ENCODE assay signal across 8 mouse cellular contexts in genomic region chr5:104460456-104460838, GRCm38 (mm10). TPM values are rescaled to one million over a fixed set of nuclear protein-coding genes. Genes with fewer than 3 reads are reported as not detected.
DNase-seq lines count a peak whose midpoint lies in the region; ATAC-seq and TF ChIP-seq lines count a peak whose summit lies in the region.

No protein-coding gene starts in this region.

- no peak for TF ChIP-seq CTCF in hindbrain, postnatal 0 days (IDR thresholded peaks at IDR 0.05; ENCODE audit: low read depth)

- peak overlapping the region; percentile 96 for H3K9ac ChIP-seq in kidney, embryonic 15.5 days
- peak overlapping the region; percentile 96 for H3K9ac ChIP-seq in embryonic facial prominence, embryonic 14.5 days (ENCODE audit: low read depth, low read length)
- peak overlapping the region; percentile 99 for H3K9ac ChIP-seq in hindbrain, postnatal 0 days (replicated peaks; ENCODE audit: low read length)
- peak overlapping the region; percentile 96 for H3K9ac ChIP-seq in midbrain, embryonic 16.5 days (ENCODE audit: low read depth, low read length)

- peaks cover 16% of the 10 kb centered on the region for H3K4me1 ChIP-seq in kidney, embryonic 15.5 days
- peaks cover 3% of the 10 kb centered on the region; the same call in 1 of the 2 replicates for H3K4me1 ChIP-seq in embryonic facial prominence, embryonic 14.5 days (ENCODE audit: control insufficient read depth, insufficient read depth, low read length)
- H3K4me1 ChIP-seq in hindbrain, postnatal 0 days (ENCODE audit: insufficient read depth, low read length), result peaks cover 8% of the 10 kb centered on the region
- H3K4me1 ChIP-seq in midbrain, embryonic 16.5 days (ENCODE audit: control insufficient read depth, insufficient read depth, low read length), result peaks cover 19% of the 10 kb centered on the region

- H3K4me3 ChIP-seq in kidney, embryonic 15.5 days (replicated peaks), result peak overlapping the region; percentile 93
- peak overlapping the region; percentile 87 for H3K4me3 ChIP-seq in embryonic facial prominence, embryonic 14.5 days (ENCODE audit: low read depth, low read length)
- peak overlapping the region; percentile 81 for H3K4me3 ChIP-seq in hindbrain, postnatal 0 days (ENCODE audit: low read length)
- H3K4me3 ChIP-seq in midbrain, embryonic 16.5 days (ENCODE audit: low read depth, low read length), result peak overlapping the region; percentile 88

- no peaks in the 10 kb centered on the region for H3K9me3 ChIP-seq in kidney, embryonic 15.5 days (replicated peaks)
- H3K9me3 ChIP-seq in embryonic facial prominence, embryonic 14.5 days (ENCODE audit: control insufficient read depth, low read length), result no peaks in the 10 kb centered on the region
- H3K9me3 ChIP-seq in hindbrain, postnatal 0 days (ENCODE audit: low read length), result no peaks in the 10 kb centered on the region
- 0 out of 2 replicates have a peak, but pooled peaks cover 3% of the 10 kb centered on the region for H3K9me3 ChIP-seq in midbrain, embryonic 16.5 days (replicated peaks; ENCODE audit: control insufficient read depth, low read length, poor library complexity, severe bottlenecking)

- peaks cover 34% of the 10 kb centered on the region for H3K36me3 ChIP-seq in kidney, embryonic 15.5 days
- H3K36me3 ChIP-seq in embryonic facial prominence, embryonic 14.5 days (ENCODE audit: control insufficient read depth, insufficient read depth, low read length), result peaks cover 20% of the 10 kb centered on the region
- 0 out of 2 replicates have a peak, but pooled peaks cover 5% of the 10 kb centered on the region for H3K36me3 ChIP-seq in hindbrain, postnatal 0 days (ENCODE audit: insufficient read depth, low read length)
- peaks cover 11% of the 10 kb centered on the region for H3K36me3 ChIP-seq in midbrain, embryonic 16.5 days (ENCODE audit: control insufficient read depth, insufficient read depth, low read length)

- 18% methylated on average over 3 of the region's 3 CpGs for WGBS in kidney, embryonic 15.5 days
- 20% methylated on average over 3 of the region's 3 CpGs for WGBS in embryonic facial prominence, embryonic 14.5 days
- 33% methylated on average over 3 of the region's 3 CpGs for WGBS in hindbrain, postnatal 0 days
- WGBS in midbrain, embryonic 16.5 days, result 32% methylated on average over 3 of the region's 3 CpGs

- peak overlapping the region; percentile 78 for H3K4me2 ChIP-seq in kidney, embryonic 15.5 days
- H3K4me2 ChIP-seq in embryonic facial prominence, embryonic 14.5 days (ENCODE audit: low read depth, low read length), result peak overlapping the region; percentile 79
- peak overlapping the region; percentile 84 for H3K4me2 ChIP-seq in hindbrain, postnatal 0 days (ENCODE audit: low read depth, low read length)
- peak overlapping the region; percentile 68 for H3K4me2 ChIP-seq in midbrain, embryonic 16.5 days (ENCODE audit: low read length)

- no peaks in the 10 kb centered on the region for H3K27me3 ChIP-seq in kidney, embryonic 15.5 days
- no peaks in the 10 kb centered on the region for H3K27me3 ChIP-seq in embryonic facial prominence, embryonic 14.5 days (replicated peaks; ENCODE audit: control insufficient read depth, insufficient read depth, low read length)
- no peaks in the 10 kb centered on the region for H3K27me3 ChIP-seq in hindbrain, postnatal 0 days (ENCODE audit: insufficient read depth, low read length)
- H3K27me3 ChIP-seq in midbrain, embryonic 16.5 days (ENCODE audit: control insufficient read depth, insufficient read depth, low read depth, low read length), result no peaks in the 10 kb centered on the region

- H3K27ac ChIP-seq in kidney, embryonic 15.5 days, result peak overlapping the region; percentile 95
- peak overlapping the region; percentile 94 for H3K27ac ChIP-seq in embryonic facial prominence, embryonic 14.5 days (replicated peaks; ENCODE audit: low read depth, low read length)
- peak overlapping the region; percentile 98 for H3K27ac ChIP-seq in hindbrain, postnatal 0 days
- peak overlapping the region; percentile 95 for H3K27ac ChIP-seq in midbrain, embryonic 16.5 days (ENCODE audit: low read length)

- no peak for ATAC-seq in kidney, embryonic 15.5 days (replicated peaks; ENCODE audit: low FRiP score)
- ATAC-seq in embryonic facial prominence, embryonic 14.5 days (ENCODE audit: low read depth), result no peak
- ATAC-seq in hindbrain, postnatal 0 days, result no peak
- ATAC-seq in midbrain, embryonic 16.5 days, result no peak
- ATAC-seq in megakaryocyte-erythroid progenitor cell, adult 5-6 weeks (replicated peaks; ENCODE audit: low FRiP score, low TSS enrichment, poor library complexity, severe bottlenecking), result no peak

- DNase-seq in kidney, postnatal 10 days, result no peak
- DNase-seq in embryonic facial prominence, embryonic 14.5 days (ENCODE audit: low spot score), result no peak
- DNase-seq in hindbrain, postnatal 0 days (ENCODE audit: low spot score), result no peak
- DNase-seq in cerebellum, adult 11-12 months, result no peak
- no peak for DNase-seq in ovary, postnatal 14 days (ENCODE audit: low spot score)

RNA-seq across cellular contexts. Expression of gene Pkd2, which starts 1.2 kb away (rescaled TPM):
- polyA plus RNA-seq in kidney, embryonic 15.5 days (2015; fragmentation: Nextera tagmentation; extraction: Ambion mirVana), result 16.5 and 18.5 TPM in 2 replicates
- polyA plus RNA-seq in embryonic facial prominence, embryonic 14.5 days (2014; fragmentation: Nextera tagmentation; extraction: Ambion mirVana), result 25.9 and 27.6 TPM in 2 replicates
- total RNA-seq in hindbrain, postnatal 0 days (2014; rRNA removed), result 20.8 and 23.7 TPM in 2 replicates
- polyA plus RNA-seq in hindbrain, postnatal 0 days (2015; fragmentation: Nextera tagmentation; extraction: Ambion mirVana), result 5.3 and 6.0 TPM in 2 replicates
- polyA plus RNA-seq in midbrain, embryonic 16.5 days (2015; fragmentation: Nextera tagmentation; extraction: Ambion mirVana), result 7.6 and 8.1 TPM in 2 replicates
- total RNA-seq in megakaryocyte-erythroid progenitor cell, adult 5-6 weeks (2014; fragmentation: Nextera tagmentation), result 2.6 and 5.4 TPM in 2 replicates
- total RNA-seq in megakaryocyte-erythroid progenitor cell, adult 5-6 weeks (2017), result 2.4 and 2.6 TPM in 2 replicates

RNA-seq across cellular contexts. Expression of gene Spp1, which starts 25.5 kb away (rescaled TPM):
- 64.9 and 527 TPM in 2 replicates for polyA plus RNA-seq in kidney, embryonic 15.5 days (2015; fragmentation: Nextera tagmentation; extraction: Ambion mirVana)
- 310 and 610 TPM in 2 replicates for polyA plus RNA-seq in embryonic facial prominence, embryonic 14.5 days (2014; fragmentation: Nextera tagmentation; extraction: Ambion mirVana)
- 13.2 and 18.7 TPM in 2 replicates for total RNA-seq in hindbrain, postnatal 0 days (2014; rRNA removed)
- polyA plus RNA-seq in hindbrain, postnatal 0 days (2015; fragmentation: Nextera tagmentation; extraction: Ambion mirVana), result 30.0 and 35.6 TPM in 2 replicates
- 12.0 and 49.9 TPM in 2 replicates for polyA plus RNA-seq in midbrain, embryonic 16.5 days (2015; fragmentation: Nextera tagmentation; extraction: Ambion mirVana)
- not detected in 2 replicates for total RNA-seq in megakaryocyte-erythroid progenitor cell, adult 5-6 weeks (2014; fragmentation: Nextera tagmentation)
- total RNA-seq in megakaryocyte-erythroid progenitor cell, adult 5-6 weeks (2017), result 0.76 TPM in 1 of 2 replicates, not detected in the other

RNA-seq across cellular contexts. Expression of gene BC005561, which starts 47.7 kb away (rescaled TPM):
- 12.3 and 12.7 TPM in 2 replicates for polyA plus RNA-seq in kidney, embryonic 15.5 days (2015; fragmentation: Nextera tagmentation; extraction: Ambion mirVana)
- polyA plus RNA-seq in embryonic facial prominence, embryonic 14.5 days (2014; fragmentation: Nextera tagmentation; extraction: Ambion mirVana), result 10.4 and 11.5 TPM in 2 replicates
- 2.9 and 4.3 TPM in 2 replicates for total RNA-seq in hindbrain, postnatal 0 days (2014; rRNA removed)
- 8.9 and 9.4 TPM in 2 replicates for polyA plus RNA-seq in hindbrain, postnatal 0 days (2015; fragmentation: Nextera tagmentation; extraction: Ambion mirVana)
- polyA plus RNA-seq in midbrain, embryonic 16.5 days (2015; fragmentation: Nextera tagmentation; extraction: Ambion mirVana), result 10.4 and 12.6 TPM in 2 replicates
- total RNA-seq in megakaryocyte-erythroid progenitor cell, adult 5-6 weeks (2014; fragmentation: Nextera tagmentation), result 17.4 and 17.6 TPM in 2 replicates
- 9.7 and 21.9 TPM in 2 replicates for total RNA-seq in megakaryocyte-erythroid progenitor cell, adult 5-6 weeks (2017)
